ENCODE assay signal across 19 mouse cellular contexts in the genomic region with DNA sequence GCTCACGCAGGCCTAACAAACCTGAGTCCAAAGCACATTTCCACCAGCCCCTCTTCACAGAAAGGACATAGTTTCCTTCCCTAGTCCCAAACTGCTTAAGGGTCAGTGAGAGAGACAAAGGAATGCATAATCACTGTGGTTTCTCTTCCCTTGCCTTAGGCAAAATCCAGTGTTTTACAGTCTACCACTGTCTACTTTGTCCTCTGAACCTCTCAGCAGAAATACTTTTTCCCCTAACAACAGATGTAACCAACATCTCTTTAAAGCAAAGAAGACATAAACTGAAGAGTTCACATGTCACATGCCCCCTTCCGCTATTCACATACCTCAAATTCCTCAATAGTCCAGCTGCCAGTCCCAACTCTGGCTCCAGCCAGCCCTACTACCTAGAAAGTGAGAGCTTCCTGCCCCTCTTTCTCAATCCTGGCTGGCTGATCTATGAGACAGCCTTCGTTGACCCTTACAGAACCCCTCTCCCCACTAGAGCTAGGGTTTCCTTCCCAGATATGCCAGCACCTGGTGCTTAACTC.
DNase-seq lines count a peak whose midpoint lies in the region; ATAC-seq and TF ChIP-seq lines count a peak whose summit lies in the region.
"Had no signal": no experiment of that assay in that cellular context is flagged by ENCODE, and none has a peak within 500 bp of the region (broad histone marks: within the 10 kb centered on the region; RNA-seq: fewer than 3 reads in every experiment).

No protein-coding gene starts in this region.

- no peak overlapping the region for H3K9ac ChIP-seq in lung, embryonic 14.5 days
- H3K9ac ChIP-seq: hindbrain, embryonic 14.5 days had no signal

- DNase-seq in heart, embryonic 10.5 days (ENCODE audit: low spot score), result no peak
- no peak for DNase-seq in heart, postnatal 36 days
- DNase-seq in lung, embryonic 14.5 days, result peak; percentile 21
- no peak for DNase-seq in lung, postnatal 14 days
- peak; percentile 87 for DNase-seq in Muller cell, postnatal 12 days (ENCODE audit: inconsistent ontology term)
- no peak for DNase-seq in ovary, postnatal 14 days (ENCODE audit: low spot score)
- DNase-seq in right cerebral cortex, adult 18-20 months, result no peak
- DNase-seq: B cell, adult 2 months; cerebellum, postnatal 10 days; heart, adult 2 months; layer of hippocampus, postnatal 36 days; left cerebral cortex, postnatal 4 days; lung, adult 18-20 months; thymus, postnatal 14 days had no signal

- intact Hi-C loops in heart, postnatal 36 days (cut with DNase I), result no loop called here

- H3K9me3 ChIP-seq in heart, embryonic 10.5 days, result no peaks in the 10 kb centered on the region
- H3K9me3 ChIP-seq in lung, embryonic 14.5 days (ENCODE audit: low read depth, low read length), result no peaks in the 10 kb centered on the region

- H3K4me2 ChIP-seq in lung, embryonic 14.5 days, result no peak overlapping the region
- H3K4me2 ChIP-seq: hindbrain, embryonic 14.5 days had no signal

- no peaks in the 10 kb centered on the region for H3K27me3 ChIP-seq in heart, embryonic 10.5 days (ENCODE audit: insufficient read depth, poor library complexity, severe bottlenecking)
- H3K27me3 ChIP-seq in lung, embryonic 14.5 days (ENCODE audit: insufficient read depth, low read length), result no peaks in the 10 kb centered on the region

- H3K27ac ChIP-seq in heart, embryonic 10.5 days, result peak overlapping the region; percentile 62; the same call in 1 of the 2 replicates
- H3K27ac ChIP-seq in lung, embryonic 14.5 days (ENCODE audit: low read depth), result no peak overlapping the region
- H3K27ac ChIP-seq: heart, adult 2 months; hindbrain, embryonic 14.5 days; stomach, postnatal 0 days had no signal

- H3K4me3 ChIP-seq in heart, embryonic 10.5 days, result no peak overlapping the region
- H3K4me3 ChIP-seq in lung, embryonic 14.5 days (ENCODE audit: low read depth, low read length), result no peak overlapping the region
- H3K4me3 ChIP-seq: heart, adult 2 months had no signal

- no peaks in the 10 kb centered on the region for H3K36me3 ChIP-seq in heart, embryonic 10.5 days
- no peaks in the 10 kb centered on the region for H3K36me3 ChIP-seq in lung, embryonic 14.5 days (ENCODE audit: insufficient read depth)

- 0 out of 2 replicates have a peak, but pooled peaks have one; percentile 27 for ATAC-seq in lung, embryonic 14.5 days (ENCODE audit: insufficient read depth)
- ATAC-seq in granulocyte monocyte progenitor cell, adult 5-6 weeks (replicated peaks; ENCODE audit: poor library complexity, severe bottlenecking), result peak; percentile 23; the same call in 1 of the 2 replicates
- ATAC-seq: intestine, embryonic 16.5 days; midbrain, embryonic 16.5 days had no signal

- TF ChIP-seq CTCF in lung, embryonic 14.5 days (IDR thresholded peaks at IDR 0.05; ENCODE audit: low read depth), result no peak

- H3K4me1 ChIP-seq in heart, embryonic 10.5 days, result peaks cover 16% of the 10 kb centered on the region
- no peaks in the 10 kb centered on the region for H3K4me1 ChIP-seq in lung, embryonic 14.5 days (ENCODE audit: insufficient read depth)

- 45% methylated on average over 3 of the region's 3 CpGs for WGBS in heart, embryonic 10.5 days
- WGBS in lung, embryonic 14.5 days, result 43% methylated on average over 3 of the region's 3 CpGs

Comparison
In these comparisons a context has a peak if more than half of its experiments do, and no peak if none do; other contexts are left out.
1. DNase-seq: peak in lung, embryonic 14.5 days (single experiment) and Muller cell, postnatal 12 days (single experiment); none in heart, embryonic 10.5 days (single experiment), heart, postnatal 36 days (0 of 2), lung, postnatal 14 days (single experiment), ovary, postnatal 14 days (single experiment) and right cerebral cortex, adult 18-20 months (single experiment).